Mouse (Mus musculus) stomach, postnatal 0 days (tissue): ENCODE data around the gene Bcl9l.

Experiments
- CTCF ChIP-seq: IDR thresholded peaks from 2 replicates; pipeline ENCODE4 v1.5.1; 2016; ENCODE audit warnings: antibody characterized with exemption, low read depth, mild to moderate bottlenecking, moderate library complexity
- EP300 ChIP-seq: optimal IDR thresholded peaks from 2 replicates; pipeline ENCODE3; 2016; ENCODE audit warnings: antibody characterized with exemption

- TF ChIP-seq CTCF (no peak), EP300 (no peak)
These were observed 450 bp downstream of the Bcl9l start for GRCm38 (mm10) chr9:44483041-44483509.
